Comparison of ENCODE assay signal across 8 mouse cellular contexts in the genomic region with DNA sequence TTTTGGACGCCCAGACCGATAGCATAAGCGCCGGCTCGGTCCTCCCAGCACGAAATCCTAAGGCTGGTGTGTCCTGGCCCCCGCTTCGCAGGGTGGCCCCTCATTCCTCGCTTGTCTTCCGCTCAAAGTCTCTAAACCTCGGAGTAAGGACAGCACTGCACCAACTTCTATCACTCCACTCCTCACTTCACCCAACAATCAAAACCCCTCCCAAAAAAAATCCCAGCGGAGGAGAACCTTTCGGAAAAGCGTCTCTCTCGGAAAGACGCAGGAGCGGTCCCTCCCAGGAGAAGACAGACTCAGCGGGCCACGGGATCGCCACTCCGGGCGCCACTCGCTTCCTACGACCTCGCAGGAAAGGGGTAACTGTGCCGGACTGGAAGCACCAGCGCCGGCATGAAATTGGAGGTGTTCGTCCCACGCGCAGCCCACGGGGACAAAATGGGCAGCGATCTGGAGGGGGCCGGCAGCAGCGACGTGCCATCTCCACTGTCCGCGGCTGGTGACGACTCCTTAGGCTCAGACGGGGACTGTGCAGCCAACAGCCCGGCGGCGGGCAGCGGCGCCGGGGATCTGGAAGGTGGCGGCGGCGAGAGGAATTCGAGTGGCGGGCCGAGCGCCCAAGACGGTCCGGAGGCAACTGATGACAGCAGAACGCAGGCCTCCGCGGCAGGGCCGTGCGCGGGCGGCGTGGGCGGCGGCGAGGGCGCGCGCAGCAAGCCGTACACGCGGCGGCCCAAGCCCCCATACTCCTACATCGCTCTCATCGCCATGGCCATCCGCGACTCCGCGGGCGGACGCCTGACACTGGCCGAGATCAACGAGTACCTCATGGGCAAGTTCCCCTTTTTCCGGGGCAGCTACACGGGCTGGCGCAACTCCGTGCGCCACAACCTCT. TPM values are rescaled to one million over a fixed set of nuclear protein-coding genes. Genes with fewer than 3 reads are reported as not detected.
DNase-seq lines count a peak whose midpoint lies in the region; ATAC-seq and TF ChIP-seq lines count a peak whose summit lies in the region.

A gene (minus strand): TSS at position 813 of the 898 bp plus-strand sequence.

- TF ChIP-seq CTCF in bone marrow macrophage, adult 2 months (IDR thresholded peaks at IDR 0.05; ENCODE audit: low read depth, low read length) = no peak
- TF ChIP-seq CTCF in kidney, adult 2 months (conservative IDR thresholded peaks at IDR 0.05; ENCODE audit: insufficient read depth, insufficient read length, low read depth, low read length) = no peak

- no peaks in the 10 kb centered on the region for H3K36me3 ChIP-seq in kidney, adult 2 months (ENCODE audit: control insufficient read depth, insufficient read depth, low read length)
- no peaks in the 10 kb centered on the region for H3K36me3 ChIP-seq in liver, embryonic 15.5 days (replicated peaks)

- H3K9me3 ChIP-seq in liver, embryonic 15.5 days (replicated peaks) = no peaks in the 10 kb centered on the region

- peak within 1 kb of the TSS; percentile 37 for H3K9ac ChIP-seq in liver, embryonic 15.5 days

- peak within 1 kb of the TSS; percentile 71 for H3K4me2 ChIP-seq in liver, embryonic 15.5 days

- H3K27ac ChIP-seq in bone marrow macrophage, adult 2 months (ENCODE audit: insufficient read depth, low read depth, low read length) = no peak within 1 kb of the TSS
- H3K27ac ChIP-seq in kidney, adult 2 months (ENCODE audit: insufficient read depth, low read depth, low read length) = peak within 1 kb of the TSS; percentile 39
- H3K27ac ChIP-seq in liver, embryonic 15.5 days (replicated peaks) = no peak within 1 kb of the TSS

- TF ChIP-seq POLR2A in bone marrow macrophage, adult 2 months (IDR thresholded peaks at IDR 0.05; ENCODE audit: borderline replicate concordance, low read depth, low read length) = no peak
- no peak for TF ChIP-seq POLR2A in kidney, adult 2 months (IDR thresholded peaks at IDR 0.05; ENCODE audit: low read depth, low read length)

- H3K27me3 ChIP-seq in kidney, adult 2 months (replicated peaks; ENCODE audit: control insufficient read depth, insufficient read depth, low read length) = peaks cover 2% of the 10 kb centered on the region; the same call in 1 of the 2 replicates
- peaks cover 86% of the 10 kb centered on the region for H3K27me3 ChIP-seq in liver, embryonic 15.5 days

- DNase-seq in right cerebral cortex, adult 2 months (ENCODE audit: low spot score in 2 of 2) = peak; percentile 6 to 25
- DNase-seq in right cerebral cortex, adult 18-20 months = no peak
- peak; percentile 1 to 6 for DNase-seq in heart, adult 9 months (ENCODE audit: low spot score in 2 of 2)
- peak; percentile 41 for DNase-seq in kidney, adult 2 months
- DNase-seq in naive thymus-derived CD4-positive, alpha-beta T cell, adult 2 months (ENCODE audit: low read depth) = peak; percentile 11

- no peaks in the 10 kb centered on the region; the same call in 1 of the 2 replicates for H3K4me1 ChIP-seq in bone marrow macrophage, adult 2 months (ENCODE audit: control insufficient read depth, insufficient read depth, low read length)
- H3K4me1 ChIP-seq in kidney, adult 2 months (ENCODE audit: control insufficient read depth, insufficient read depth, low read length) = no peaks in the 10 kb centered on the region
- H3K4me1 ChIP-seq in liver, embryonic 15.5 days (replicated peaks) = peaks cover 4% of the 10 kb centered on the region; the same call in 1 of the 2 replicates

- peak within 1 kb of the TSS; percentile 30 for H3K4me3 ChIP-seq in bone marrow macrophage, adult 2 months (ENCODE audit: insufficient read depth, low read length)
- peak within 1 kb of the TSS; percentile 62 for H3K4me3 ChIP-seq in kidney, adult 2 months (ENCODE audit: insufficient read depth, low read depth, low read length)
- H3K4me3 ChIP-seq in liver, embryonic 15.5 days (replicated peaks) = peak within 1 kb of the TSS; percentile 55

- 2% methylated on average over 88 of the region's 88 CpGs for WGBS in kidney, adult 2 months
- under 1% methylated on average over 87 of the region's 88 CpGs for WGBS in liver, embryonic 15.5 days (ENCODE audit: insufficient replicate concordance)

- ATAC-seq in liver, embryonic 15.5 days (ENCODE audit: insufficient read depth) = peak; percentile 19; the same call in 1 of the 2 replicates
- no peak for ATAC-seq in megakaryocyte-erythroid progenitor cell, adult 5-6 weeks (replicated peaks; ENCODE audit: low FRiP score, low TSS enrichment, poor library complexity, severe bottlenecking)

RNA-seq across cellular contexts. Expression of the gene that starts here (rescaled TPM):
- not detected in 2 replicates for polyA plus RNA-seq in bone marrow macrophage, adult 2 months (2012; ENCODE audit: insufficient read depth, insufficient read length, missing spikeins)
- polyA plus RNA-seq in kidney, adult 2 months (2012; rRNA removed) = 0.30 and 0.39 TPM in 2 replicates
- not detected in 2 replicates for polyA plus RNA-seq in liver, embryonic 15.5 days (2015; fragmentation: Nextera tagmentation; extraction: Ambion mirVana)
- total RNA-seq in megakaryocyte-erythroid progenitor cell, adult 5-6 weeks (2014; fragmentation: Nextera tagmentation) = not detected in 2 replicates
- not detected in 2 replicates for total RNA-seq in megakaryocyte-erythroid progenitor cell, adult 5-6 weeks (2017)

Comparison
In these comparisons a context has a peak if more than half of its experiments do, and no peak if none do; other contexts are left out.
1. Peak in DNase-seq, H3K4me3 ChIP-seq and H3K27ac ChIP-seq in kidney, adult 2 months; RNA of the gene not detected or under 1 TPM.
2. Peak in ATAC-seq, H3K4me3 ChIP-seq, H3K9ac ChIP-seq and H3K4me2 ChIP-seq in liver, embryonic 15.5 days; RNA of the gene not detected or under 1 TPM.